Mouse (Mus musculus) urinary bladder, postnatal 10 days (tissue): Measurements from ENCODE around the gene Socs1.
"Not testable (repeated sequence)": the region's sequence is repeated elsewhere in the genome, so short reads cannot be mapped to it uniquely, and the experiment has no call there.

Experiments
- DNase-seq: peaks from one replicate; pipeline ENCODE4 v3.0.0; 2022; ENCODE audit warnings: low spot score

The Socs1 gene

DNA sequence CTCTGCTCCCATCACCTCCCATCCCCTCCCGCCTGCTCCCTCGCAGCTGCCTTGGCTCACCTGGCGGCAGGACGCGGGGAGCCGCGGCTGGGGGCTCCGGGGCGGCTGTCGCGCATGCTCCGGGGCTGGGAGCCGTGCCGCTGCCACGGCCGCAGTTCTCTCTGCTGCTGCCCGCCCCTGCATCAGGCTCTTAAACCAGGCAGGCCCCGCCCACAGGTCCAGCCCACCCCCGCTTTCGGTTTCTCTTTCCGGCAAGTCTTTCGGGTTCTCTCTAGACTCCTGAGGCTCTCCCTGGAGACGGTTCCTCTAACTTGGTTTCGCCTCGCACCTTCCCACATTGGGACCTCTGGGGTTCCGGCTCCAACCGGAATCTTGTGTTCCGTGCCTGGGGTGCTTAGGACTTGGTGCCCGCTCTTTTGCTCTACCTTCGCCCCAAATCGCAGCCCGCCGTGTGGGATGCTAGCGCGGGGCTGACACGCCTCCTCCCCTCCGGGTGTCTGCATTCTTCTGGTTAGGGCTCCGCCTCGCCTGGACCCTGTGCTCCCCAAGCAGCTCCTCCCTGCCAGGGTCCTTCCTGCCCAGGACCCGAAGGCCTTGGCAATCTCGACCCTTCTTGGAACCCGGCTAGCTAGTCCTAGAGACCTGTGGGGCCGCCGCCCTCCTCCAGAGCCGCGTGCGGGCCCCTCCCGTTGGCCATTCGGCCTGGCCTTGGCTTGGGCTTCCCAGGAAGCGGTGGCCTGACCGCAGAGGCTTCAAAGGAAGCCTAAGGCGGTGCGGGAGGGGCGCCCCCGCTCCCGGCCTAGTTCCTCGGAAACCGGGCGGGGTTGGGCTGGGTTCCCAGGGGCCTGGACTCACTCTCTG lies at the start of gene Socs1:
Socs1 (minus strand) TSS at position 166 of the 861 bp plus-strand sequence.
- DNase-seq, result peak; percentile 48

DNA sequence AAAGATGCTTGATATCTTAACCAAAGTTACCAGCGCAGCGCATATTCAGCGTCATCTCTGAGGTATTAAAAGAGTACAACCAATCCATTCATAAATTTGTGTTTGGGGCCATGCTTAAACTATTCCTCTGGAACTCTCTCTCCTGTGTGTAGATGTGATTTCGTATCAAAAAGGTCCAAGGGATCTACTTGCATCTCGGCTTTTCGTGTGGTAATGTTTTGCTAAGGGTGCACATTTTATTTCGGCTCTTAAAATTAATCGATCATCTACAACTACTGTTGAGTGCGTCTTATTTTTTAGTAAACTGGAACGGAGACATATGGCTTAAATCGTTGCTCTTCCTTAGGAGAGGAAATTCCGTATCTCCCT lies 49.2 kb upstream of the Socs1 start:
- no peak for DNase-seq

GRCm38 (mm10) chr16:10828461-10828805 lies 43.1 kb upstream of the Socs1 start:
- no peak for DNase-seq

DNA sequence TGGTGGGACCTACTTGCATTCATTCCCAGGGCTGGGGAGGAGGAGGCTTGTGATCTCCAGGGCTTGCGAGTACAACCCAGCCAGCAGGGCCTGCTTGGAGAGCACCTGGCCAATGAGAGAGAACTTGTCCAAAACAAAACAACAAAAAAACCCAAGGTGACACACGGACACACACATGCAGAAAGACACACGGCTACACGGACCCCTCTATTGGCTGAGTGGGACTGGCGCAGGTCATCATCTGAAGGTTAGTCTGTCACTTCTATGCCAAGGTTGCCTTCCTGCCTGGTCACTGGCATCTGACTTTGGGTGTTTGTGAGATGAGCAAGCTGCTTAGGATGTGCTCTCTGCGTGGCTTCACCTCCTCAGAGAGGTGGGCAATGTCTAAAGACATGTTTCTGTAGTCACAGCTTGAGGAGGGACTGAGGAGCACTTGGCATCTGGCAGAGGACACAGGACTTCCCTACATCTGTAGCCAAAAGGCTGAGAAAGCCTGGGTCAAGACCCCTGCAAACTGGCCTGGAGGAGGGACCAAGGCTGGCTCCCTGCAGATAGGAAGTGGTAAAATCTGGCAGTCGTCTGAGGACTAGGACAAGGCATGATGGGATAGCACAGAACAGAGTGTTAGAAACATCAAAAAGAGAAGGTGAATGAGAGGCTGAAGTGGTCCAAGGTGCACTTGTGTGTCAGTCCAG lies 42.6 kb upstream of the Socs1 start:
- DNase-seq, result no peak

- no peak for DNase-seq
These were observed 41.9 kb upstream of the Socs1 start for GRCm38 (mm10) chr16:10827269-10827668.

DNA sequence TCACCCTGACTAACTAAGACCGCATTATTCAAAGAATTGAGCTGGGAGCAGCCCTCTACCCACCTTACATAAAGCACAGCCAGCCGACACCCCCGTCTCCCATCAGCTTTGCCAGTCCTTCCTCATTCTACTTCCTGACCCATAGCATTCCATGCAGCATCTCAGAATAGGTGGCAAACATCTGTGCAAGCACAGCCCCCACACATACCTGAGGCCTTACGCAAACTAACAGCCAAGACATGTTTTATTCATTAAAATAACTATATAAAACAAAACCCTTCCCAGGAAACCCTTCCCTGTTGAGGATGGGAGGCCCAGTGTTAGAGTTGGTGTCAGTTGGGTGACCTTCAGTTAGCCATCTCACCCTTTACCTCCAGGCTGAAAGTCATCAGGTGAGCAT lies 40.5 kb upstream of the Socs1 start:
- no peak for DNase-seq

DNA sequence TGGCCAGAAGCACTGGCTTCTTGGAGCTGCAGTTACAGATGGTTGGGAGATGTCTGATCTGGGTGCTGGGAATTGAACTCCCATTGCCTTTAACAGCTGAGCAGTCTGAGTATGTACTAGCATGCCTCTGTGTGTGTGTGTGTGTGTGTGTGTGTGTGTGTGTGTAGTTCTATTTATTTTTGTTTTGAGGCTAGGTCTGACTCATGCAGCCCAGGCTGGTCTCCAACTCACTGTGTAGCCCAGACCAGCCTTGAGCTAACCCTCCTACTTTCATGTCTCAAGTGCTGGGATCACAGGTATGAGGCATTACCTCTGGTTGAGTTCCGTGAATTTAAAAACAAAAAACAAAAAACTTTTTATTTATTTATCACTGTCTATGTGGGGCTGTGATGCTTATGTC lies 39.2 kb upstream of the Socs1 start:
- DNase-seq, result no peak

GRCm38 (mm10) chr16:10821387-10821786 lies 36.1 kb upstream of the Socs1 start:
- no peak for DNase-seq

DNA sequence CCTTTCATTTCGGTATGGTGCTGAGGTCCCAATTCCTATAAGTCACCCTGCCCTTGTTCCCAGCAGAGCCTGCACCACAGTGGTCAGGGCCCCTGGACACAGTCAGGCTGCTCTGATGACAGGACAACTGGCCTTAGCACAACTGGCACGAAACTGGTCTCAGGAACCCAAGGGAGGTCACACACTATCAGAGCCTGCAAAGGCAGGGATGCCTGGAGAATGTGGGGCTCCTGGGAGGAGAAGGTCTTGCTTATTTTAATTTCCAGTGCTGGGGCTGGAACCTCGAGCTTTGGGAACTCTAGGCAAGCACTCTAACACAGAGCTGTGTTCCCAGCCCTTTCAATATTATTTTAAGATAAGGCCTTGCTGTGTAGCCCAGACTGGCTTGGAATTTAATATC lies 34.6 kb upstream of the Socs1 start:
- no peak for DNase-seq

DNA sequence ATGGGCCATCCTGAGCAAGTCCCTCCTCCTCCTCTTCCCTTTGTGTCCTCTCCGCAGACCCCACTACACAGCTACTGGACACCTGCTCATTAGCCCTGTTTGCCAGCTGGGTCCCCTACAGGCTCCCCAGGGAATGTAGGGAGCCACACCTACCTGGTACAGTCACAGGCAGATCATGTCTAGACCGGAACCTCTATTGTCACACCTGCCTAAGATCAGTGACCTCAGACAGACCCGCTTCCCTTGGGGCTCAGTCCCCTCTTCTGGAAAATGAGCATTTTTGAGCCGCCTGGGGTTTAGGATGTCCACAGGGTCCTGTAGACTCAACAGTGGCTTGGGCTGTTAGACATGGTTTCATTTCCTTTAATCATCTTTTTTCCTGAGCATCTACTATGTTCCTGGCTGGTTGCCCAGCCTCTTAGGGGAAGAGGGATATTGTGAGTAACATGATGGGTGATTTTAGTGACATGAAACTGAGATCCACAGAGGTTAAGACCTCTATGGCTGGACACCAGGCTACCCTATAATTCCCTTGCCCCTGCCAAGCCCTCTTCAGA lies 33.3 kb upstream of the Socs1 start:
- DNase-seq, result no peak

DNA sequence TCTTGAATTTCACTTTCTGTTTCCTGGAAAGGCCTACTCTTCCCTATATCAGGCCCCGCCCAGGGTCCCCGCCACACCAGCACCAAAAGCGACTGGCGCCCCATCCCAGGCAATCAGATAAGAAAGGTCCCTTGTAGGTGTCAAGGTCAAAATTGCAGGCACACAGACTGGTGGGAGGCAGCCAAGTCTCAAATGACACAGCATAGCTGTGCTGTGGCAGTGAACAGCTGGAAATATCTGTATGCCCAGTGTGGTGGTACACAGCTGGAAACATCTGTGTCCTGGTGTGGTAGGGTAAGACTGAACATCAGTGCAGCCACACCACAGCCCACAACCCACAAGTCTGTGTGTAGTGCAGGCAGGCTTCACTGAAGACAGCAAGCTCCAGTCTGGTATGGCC lies 29.5 kb upstream of the Socs1 start:
- DNase-seq, result no peak

DNA sequence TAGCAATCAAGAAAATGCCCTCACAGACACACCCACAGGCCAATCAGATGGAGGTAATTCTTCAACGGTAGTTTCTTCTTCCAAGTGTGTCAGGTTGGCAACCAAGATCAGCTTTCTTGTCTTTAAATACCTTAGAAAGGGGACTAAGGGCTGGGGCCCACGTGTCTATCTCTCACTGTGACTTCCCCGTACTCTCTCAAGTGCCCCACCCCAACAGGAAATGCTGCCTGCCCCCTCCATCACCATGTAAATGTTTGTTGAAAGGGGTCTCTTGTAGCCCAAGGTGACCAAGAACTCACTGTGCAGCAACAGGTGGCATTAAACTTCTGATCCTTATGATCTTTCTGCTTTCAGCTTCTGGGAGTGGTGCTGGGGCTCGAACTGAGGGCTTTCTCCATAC lies 28.4 kb upstream of the Socs1 start:
- no peak for DNase-seq

- no peak for DNase-seq
These were observed 27.6 kb upstream of the Socs1 start, which contains the start of gene Gm11172 for GRCm38 (mm10) chr16:10812865-10813371. Gene Gm11172 (plus strand): TSS chr16:10812915.

DNA sequence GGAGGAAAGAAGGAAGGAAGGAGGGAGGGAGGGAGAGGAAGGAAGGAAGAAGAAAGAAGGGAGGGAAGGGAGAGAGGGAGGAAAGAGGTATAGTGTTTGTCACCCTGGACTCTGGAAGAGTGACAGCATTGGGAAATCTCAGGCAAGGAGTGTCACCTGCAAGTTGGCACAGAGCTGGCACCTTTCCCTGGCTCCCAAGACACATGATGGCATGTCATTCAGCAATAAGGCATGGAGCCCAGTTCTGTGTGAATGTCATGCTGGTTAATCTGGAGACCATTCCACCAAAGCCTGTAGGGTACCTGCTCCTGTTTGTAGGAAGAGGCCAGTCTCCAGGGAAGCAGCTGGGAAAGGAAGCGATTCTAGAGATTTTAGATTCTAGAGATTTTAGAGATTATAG lies 25.0 kb upstream of the Socs1 start:
- no peak for DNase-seq

DNA sequence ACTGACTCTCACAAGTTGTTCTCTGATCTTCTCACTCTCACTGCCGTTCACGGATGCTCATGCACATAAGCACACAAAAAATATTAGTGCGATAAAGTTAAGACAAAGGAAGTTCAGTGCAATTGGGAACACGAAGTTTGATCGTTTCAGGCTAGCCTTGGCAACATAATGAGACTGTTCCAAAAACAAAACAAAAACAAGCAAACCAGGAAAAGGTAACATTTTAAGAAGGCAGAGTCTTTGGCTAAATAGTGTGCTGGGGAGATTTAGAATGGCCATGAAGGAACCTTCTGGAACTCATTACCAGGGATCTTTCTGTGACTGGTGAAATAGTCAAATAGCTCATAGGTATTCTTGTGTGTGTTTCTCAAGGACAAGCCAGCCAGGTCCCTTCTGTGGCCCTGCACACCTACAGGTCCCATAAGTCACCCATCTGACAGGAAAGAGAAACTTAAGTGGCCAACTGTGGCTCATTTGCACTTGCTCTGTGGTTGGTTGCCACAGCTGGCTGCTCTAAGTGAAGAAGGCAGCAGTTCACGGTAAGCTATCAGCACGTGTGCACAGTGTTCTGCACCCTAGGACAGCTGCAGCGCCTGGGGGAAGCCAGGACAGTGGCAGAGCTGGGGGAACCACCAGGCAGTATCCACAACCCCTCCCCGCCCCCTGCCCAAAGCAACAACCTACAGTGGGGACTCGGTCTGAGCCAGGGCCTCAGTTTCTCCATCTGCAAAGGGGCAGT lies 20.6 kb upstream of the Socs1 start, which contains the start of gene Prm1:
Prm1 (minus strand) TSS at position 51 of the 739 bp plus-strand sequence.
- DNase-seq, result no peak

DNA sequence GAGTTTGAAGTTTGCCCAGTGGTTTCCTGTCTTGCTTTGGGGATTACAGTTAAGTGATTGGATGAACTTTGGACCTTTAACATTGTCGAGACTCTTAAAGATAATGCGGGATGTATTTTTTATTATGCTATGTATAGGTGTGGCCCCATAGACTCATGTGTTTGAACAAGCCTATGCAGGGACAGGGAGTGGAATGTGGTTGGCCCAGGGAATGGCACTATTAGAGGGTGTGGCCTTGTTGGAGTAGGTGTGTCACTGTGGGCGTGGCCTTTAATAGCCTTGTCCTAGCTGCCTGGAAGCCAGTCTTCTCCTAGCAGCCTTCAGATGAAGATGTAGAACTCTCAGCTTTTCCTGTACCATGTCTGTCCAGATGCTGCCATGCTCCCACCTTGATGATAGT lies 17.1 kb upstream of the Socs1 start:
- not testable (repeated sequence) for DNase-seq

- DNase-seq, result no peak
These were observed 10.7 kb upstream of the Socs1 start, which contains the start of gene Prm2 for GRCm38 (mm10) chr16:10796034-10796433. Gene Prm2 (minus strand): TSS chr16:10796134.

DNA sequence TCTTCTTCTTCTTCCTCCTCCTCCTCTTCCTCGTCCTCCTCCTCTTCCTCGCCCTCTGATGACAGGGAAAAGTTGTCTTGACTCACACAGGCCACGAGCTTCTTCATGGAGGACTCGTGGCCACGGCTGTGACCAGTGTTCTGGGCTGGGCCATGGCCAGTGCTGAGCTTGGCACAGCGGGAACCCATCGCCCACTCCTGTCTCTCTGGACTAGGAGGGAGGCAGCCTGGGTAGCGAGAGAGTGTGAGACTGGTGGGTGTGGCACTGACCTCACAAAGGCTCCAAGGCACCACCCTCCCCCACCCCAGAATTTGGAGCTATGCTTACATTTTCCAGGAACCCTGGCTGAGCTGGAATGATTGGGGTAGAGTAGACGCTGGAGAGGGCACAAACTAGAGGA lies 5.4 kb upstream of the Socs1 start, which contains the start of gene Prm3:
Prm3 (minus strand) TSS at position 213 of the 400 bp plus-strand sequence.
- no peak for DNase-seq

DNA sequence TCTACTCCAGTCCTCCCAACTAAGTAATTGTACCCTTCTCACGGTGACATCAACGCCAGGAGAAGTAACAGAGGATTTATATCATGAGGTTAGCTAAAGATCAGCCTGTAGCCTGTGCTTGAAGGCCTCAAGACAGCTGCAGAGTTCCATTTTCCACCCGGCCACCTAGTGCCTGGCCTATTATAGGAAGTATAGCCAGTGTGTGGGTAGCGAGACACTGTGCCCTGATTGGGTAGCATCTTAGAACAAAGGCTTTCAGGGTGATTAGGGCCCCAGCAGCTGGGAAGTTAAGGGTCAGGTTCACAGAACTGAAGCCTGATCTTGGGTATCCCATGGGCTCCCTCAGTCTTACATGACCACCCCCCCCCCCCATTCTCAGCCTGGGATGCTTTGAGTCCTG lies 3.5 kb upstream of the Socs1 start:
- no peak for DNase-seq

- DNase-seq, result no peak
These were observed 2.9 kb upstream of the Socs1 start, which contains the start of gene Tnp2 for GRCm38 (mm10) chr16:10788271-10788670. Gene Tnp2 (minus strand): TSS chr16:10788660.

DNA sequence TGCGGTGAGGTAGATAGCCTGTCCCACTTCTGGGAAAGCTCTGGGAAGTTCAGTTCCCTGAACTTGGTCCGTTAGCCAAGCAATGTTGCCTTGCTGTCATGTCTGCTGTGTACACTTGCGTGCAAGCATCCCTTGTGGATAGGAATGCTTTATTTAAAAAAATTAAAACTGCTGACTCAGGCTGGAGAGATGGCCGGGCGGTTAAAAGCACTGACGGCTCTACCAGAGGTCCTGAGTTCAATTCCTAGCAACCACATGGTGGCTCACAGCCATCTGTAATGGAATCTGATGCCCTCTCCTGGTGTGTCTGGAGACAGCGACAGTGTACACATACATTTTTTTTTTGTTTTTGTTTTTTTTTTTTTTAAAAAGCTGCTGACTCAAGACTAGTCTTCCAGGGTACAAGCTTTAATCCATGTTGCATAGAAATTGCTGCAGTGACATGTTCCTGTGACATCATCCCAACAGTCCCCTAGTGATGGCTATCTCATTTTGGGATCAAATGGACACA lies 2.3 kb upstream of the Socs1 start:
- no peak for DNase-seq
